ENCODE assay signal across 8 mouse cellular contexts in genomic region chr7:16174597-16175541, GRCm38 (mm10). TPM values are rescaled to one million over a fixed set of nuclear protein-coding genes. Genes with fewer than 3 reads are reported as not detected.
A peak's percentile ranks its signal among the peaks of the same experiment; 100 is the strongest.
DNase-seq lines count a peak whose midpoint lies in the region; ATAC-seq and TF ChIP-seq lines count a peak whose summit lies in the region.

Meis3 (plus strand) TSS chr7:16175090.

- peak within 1 kb of the TSS; percentile 66 for H3K27ac ChIP-seq in cerebellum, adult 2 months (ENCODE audit: insufficient read depth, low read length)
- peak within 1 kb of the TSS; percentile 79 for H3K27ac ChIP-seq in hindbrain, embryonic 16.5 days (ENCODE audit: low read depth, low read length)
- H3K27ac ChIP-seq in limb, embryonic 11.5 days (replicated peaks; ENCODE audit: low read depth, low read length), result no peak within 1 kb of the TSS
- H3K27ac ChIP-seq in midbrain, embryonic 12.5 days (replicated peaks), result peak within 1 kb of the TSS; percentile 72

- peak within 1 kb of the TSS; percentile 86 for H3K9ac ChIP-seq in hindbrain, embryonic 16.5 days (ENCODE audit: low read depth, low read length)
- peak within 1 kb of the TSS; percentile 9 for H3K9ac ChIP-seq in limb, embryonic 11.5 days (ENCODE audit: low read length)
- peak within 1 kb of the TSS; percentile 73 for H3K9ac ChIP-seq in midbrain, embryonic 12.5 days (replicated peaks)

- peaks cover 18% of the 10 kb centered on the region for H3K36me3 ChIP-seq in hindbrain, embryonic 16.5 days (ENCODE audit: control insufficient read depth, insufficient read depth, low read length)
- H3K36me3 ChIP-seq in limb, embryonic 11.5 days (ENCODE audit: control insufficient read depth, insufficient read depth, low read length), result no peaks in the 10 kb centered on the region
- H3K36me3 ChIP-seq in midbrain, embryonic 12.5 days, result peaks cover 27% of the 10 kb centered on the region

- peak; percentile 80 for ATAC-seq in frontal cortex, adult (ENCODE audit: low TSS enrichment)
- ATAC-seq in hindbrain, embryonic 16.5 days, result peak; percentile 89
- no peak for ATAC-seq in limb, embryonic 11.5 days (ENCODE audit: insufficient number of reproducible peaks, low FRiP score, low TSS enrichment, low read depth)
- ATAC-seq in midbrain, embryonic 12.5 days (ENCODE audit: low FRiP score, low read depth), result peak; percentile 93

- H3K4me2 ChIP-seq in hindbrain, embryonic 16.5 days (ENCODE audit: low read length), result peak within 1 kb of the TSS; percentile 61
- H3K4me2 ChIP-seq in limb, embryonic 11.5 days (ENCODE audit: low read depth, severe bottlenecking), result peak within 1 kb of the TSS; percentile 71
- H3K4me2 ChIP-seq in midbrain, embryonic 12.5 days (replicated peaks), result peak within 1 kb of the TSS; percentile 69

- peak; percentile 35; the same call in 1 of the 2 replicates for TF ChIP-seq POLR2A in cerebellum, adult 2 months (IDR thresholded peaks at IDR 0.05; ENCODE audit: borderline replicate concordance, insufficient read depth, low read length)

- under 1% methylated on average over 41 of the region's 42 CpGs for WGBS in cerebellum, adult 2 months
- WGBS in hindbrain, embryonic 16.5 days, result 0% methylated on average over 35 of the region's 42 CpGs
- WGBS in limb, embryonic 11.5 days, result under 1% methylated on average over 42 of the region's 42 CpGs
- under 1% methylated on average over 30 of the region's 42 CpGs for WGBS in midbrain, embryonic 12.5 days

- H3K27me3 ChIP-seq in cerebellum, adult 2 months (ENCODE audit: control insufficient read depth, insufficient read depth, low read length), result no peaks in the 10 kb centered on the region
- no peaks in the 10 kb centered on the region for H3K27me3 ChIP-seq in hindbrain, embryonic 16.5 days (replicated peaks; ENCODE audit: control insufficient read depth, insufficient read depth, low read length)
- H3K27me3 ChIP-seq in limb, embryonic 11.5 days (ENCODE audit: control insufficient read depth, insufficient read depth, low read length), result peaks cover 18% of the 10 kb centered on the region; the same call in 1 of the 2 replicates
- H3K27me3 ChIP-seq in midbrain, embryonic 12.5 days, result 0 out of 2 replicates have a peak, but pooled peaks cover 4% of the 10 kb centered on the region

- peaks cover 22% of the 10 kb centered on the region for H3K4me1 ChIP-seq in cerebellum, adult 2 months (ENCODE audit: control insufficient read depth, insufficient read depth, low read length)
- peaks cover 35% of the 10 kb centered on the region for H3K4me1 ChIP-seq in hindbrain, embryonic 16.5 days (ENCODE audit: control insufficient read depth, insufficient read depth, low read depth, low read length)
- H3K4me1 ChIP-seq in limb, embryonic 11.5 days (ENCODE audit: control insufficient read depth, insufficient read depth, low read length), result peaks cover 12% of the 10 kb centered on the region
- H3K4me1 ChIP-seq in midbrain, embryonic 12.5 days, result peaks cover 39% of the 10 kb centered on the region

- H3K4me3 ChIP-seq in cerebellum, adult 2 months (replicated peaks; ENCODE audit: insufficient read depth, low read depth, low read length), result peak within 1 kb of the TSS; percentile 94
- H3K4me3 ChIP-seq in hindbrain, embryonic 16.5 days (ENCODE audit: low read length), result peak within 1 kb of the TSS; percentile 74
- H3K4me3 ChIP-seq in limb, embryonic 11.5 days (ENCODE audit: low read depth, low read length), result peak within 1 kb of the TSS; percentile 34
- H3K4me3 ChIP-seq in midbrain, embryonic 12.5 days, result peak within 1 kb of the TSS; percentile 70

- DNase-seq in frontal cortex, postnatal 25 days (ENCODE audit: low spot score in 2 of 2), result no peak
- peak; percentile 63 to 67 for DNase-seq in cerebellum, adult 2 months
- peak; percentile 24 for DNase-seq in gastrocnemius, adult 18-20 months (ENCODE audit: low spot score)
- DNase-seq in limb, embryonic 11.5 days (ENCODE audit: low spot score), result peak; percentile 63
- DNase-seq in spleen, postnatal 36 days (ENCODE audit: low spot score in 2 of 2), result peak; percentile 23 to 32

- peak; percentile 44; the same call in 1 of the 2 replicates for TF ChIP-seq CTCF in cerebellum, adult 2 months (IDR thresholded peaks at IDR 0.05; ENCODE audit: borderline replicate concordance, insufficient read depth, low read depth, low read length)

- H3K9me3 ChIP-seq in hindbrain, embryonic 16.5 days (ENCODE audit: control insufficient read depth, low read length), result no peaks in the 10 kb centered on the region; the same call in 1 of the 2 replicates
- no peaks in the 10 kb centered on the region for H3K9me3 ChIP-seq in limb, embryonic 11.5 days (ENCODE audit: control insufficient read depth, low read length)
- H3K9me3 ChIP-seq in midbrain, embryonic 12.5 days, result no peaks in the 10 kb centered on the region

RNA-seq across cellular contexts. Expression of gene Meis3, which starts in this region (rescaled TPM):
- polyA plus RNA-seq in cerebellum, adult 2 months (2012; rRNA removed), result 93.5 and 94.2 TPM in 2 replicates
- total RNA-seq in gastrocnemius, adult 18-20 months (2021), result 1 to 10 TPM in 1 of 2 experiments, under 1 TPM in 1; 0.62 to 1.4 TPM
- polyA plus RNA-seq in hindbrain, embryonic 16.5 days (2015; fragmentation: Nextera tagmentation; extraction: Ambion mirVana), result 96.6 and 122 TPM in 2 replicates
- polyA plus RNA-seq in limb, embryonic 11.5 days (2014; fragmentation: Nextera tagmentation; extraction: Ambion mirVana), result 9.6 TPM in 2 replicates
- 123 and 128 TPM in 2 replicates for polyA plus RNA-seq in midbrain, embryonic 12.5 days (2016; fragmentation: Nextera tagmentation; extraction: Ambion mirVana)

Comparison
In these comparisons a context has a peak if more than half of its experiments do, and no peak if none do; other contexts are left out.
1. DNase-seq: peak in cerebellum, adult 2 months (2 of 2), gastrocnemius, adult 18-20 months (single experiment), limb, embryonic 11.5 days (single experiment) and spleen, postnatal 36 days (2 of 2); none in frontal cortex, postnatal 25 days (0 of 2).
2. H3K4me3 ChIP-seq: peak in every context shown above with its lines; median percentile 94 in cerebellum, adult 2 months; 74 in hindbrain, embryonic 16.5 days; 70 in midbrain, embryonic 12.5 days; 34 in limb, embryonic 11.5 days.
3. H3K9ac ChIP-seq: peak in every context shown above with its lines; median percentile 86 in hindbrain, embryonic 16.5 days; 73 in midbrain, embryonic 12.5 days; 9 in limb, embryonic 11.5 days.
4. Peak in every context shown above with its lines, with median percentiles within 50 percentile points of each other: H3K4me2 ChIP-seq.